ENCODE assay signal across 12 mouse cellular contexts in the genomic region with DNA sequence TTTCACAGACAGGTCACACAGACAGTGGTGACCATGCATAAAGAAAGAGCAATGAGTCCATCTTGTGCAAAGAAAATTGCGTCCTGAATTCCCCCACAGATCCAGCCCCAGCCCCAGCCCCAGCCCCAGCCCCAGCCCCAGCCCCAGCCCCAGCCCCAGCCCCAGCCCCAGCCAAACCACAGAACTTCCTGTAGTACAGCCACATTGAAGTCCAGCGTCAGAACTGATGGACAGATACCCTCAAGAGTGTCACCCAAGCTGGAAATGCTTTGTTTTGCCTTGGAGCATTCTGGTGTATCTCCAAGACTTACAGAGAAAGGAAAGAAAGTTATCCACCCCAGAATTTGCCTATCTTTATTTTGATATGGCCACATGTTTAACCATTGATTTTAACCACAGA.
"Had no signal": no experiment of that assay in that cellular context is flagged by ENCODE, and none has a peak within 500 bp of the region (broad histone marks: within the 10 kb centered on the region; RNA-seq: fewer than 3 reads in every experiment).

No protein-coding gene starts in this region.

- H3K4me3 ChIP-seq: limb, embryonic 12.5 days; midbrain, embryonic 12.5 days; neural tube, embryonic 13.5 days; stomach, embryonic 15.5 days had no signal

- H3K9ac ChIP-seq: limb, embryonic 12.5 days; midbrain, embryonic 12.5 days; neural tube, embryonic 13.5 days; stomach, embryonic 15.5 days had no signal

- ATAC-seq: intestine, postnatal 0 days; midbrain, embryonic 16.5 days had no signal

- H3K27me3 ChIP-seq: limb, embryonic 12.5 days; midbrain, embryonic 12.5 days; neural tube, embryonic 13.5 days; stomach, embryonic 15.5 days had no signal

- H3K4me1 ChIP-seq: limb, embryonic 12.5 days; midbrain, embryonic 12.5 days; neural tube, embryonic 13.5 days; stomach, embryonic 15.5 days had no signal

- H3K27ac ChIP-seq: limb, embryonic 12.5 days; midbrain, embryonic 12.5 days; neural tube, embryonic 13.5 days; stomach, embryonic 15.5 days had no signal

- DNase-seq: kidney, adult 8-10 months; kidney, postnatal 36 days; layer of hippocampus, adult 9-11 months; layer of hippocampus, postnatal 36 days; lung, adult 18-20 months; right cerebral cortex, postnatal 14 days had no signal

- H3K36me3 ChIP-seq: limb, embryonic 12.5 days; midbrain, embryonic 12.5 days; neural tube, embryonic 13.5 days; stomach, embryonic 15.5 days had no signal

- H3K9me3 ChIP-seq: limb, embryonic 12.5 days; midbrain, embryonic 12.5 days; neural tube, embryonic 13.5 days; stomach, embryonic 15.5 days had no signal

- H3K4me2 ChIP-seq: limb, embryonic 12.5 days; midbrain, embryonic 12.5 days; neural tube, embryonic 13.5 days; stomach, embryonic 15.5 days had no signal
